ENCODE assay signal across 9 mouse cellular contexts in the genomic region with DNA sequence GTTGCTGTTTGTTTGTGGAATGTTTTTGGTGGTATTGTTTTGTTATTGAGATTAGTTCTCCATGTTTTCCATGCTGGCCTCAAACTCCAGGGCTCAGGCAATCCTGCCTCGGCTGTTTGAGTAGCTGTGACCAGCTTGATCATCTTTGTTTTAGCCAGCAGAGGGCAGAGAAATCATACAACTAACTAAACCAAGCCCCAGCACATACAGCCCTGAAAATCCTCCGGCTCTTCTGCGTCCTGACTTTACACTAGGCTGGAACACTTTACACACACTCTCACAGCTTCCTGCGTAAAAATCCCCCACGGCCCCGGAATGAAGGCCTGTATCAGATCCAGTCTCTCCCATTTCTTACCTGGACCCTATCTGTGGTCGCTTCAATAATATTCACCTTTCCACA. TPM values are rescaled to one million over a fixed set of nuclear protein-coding genes. Genes with fewer than 3 reads are reported as not detected.
A peak's percentile ranks its signal among the peaks of the same experiment; 100 is the strongest.
DNase-seq lines count a peak whose midpoint lies in the region; ATAC-seq lines count a peak whose summit lies in the region.
"Had no signal": no experiment of that assay in that cellular context is flagged by ENCODE, and none has a peak within 500 bp of the region (broad histone marks: within the 10 kb centered on the region; RNA-seq: fewer than 3 reads in every experiment).

No protein-coding gene starts in this region.

- DNase-seq in cerebellum, postnatal 14 days: peak; percentile 33 to 42
- DNase-seq in neural tube, embryonic 10.5 days (ENCODE audit: extremely low spot score, low spot score): no peak
- DNase-seq in retina, adult 2 months (ENCODE audit: low read depth, low spot score): peak; percentile 8
- DNase-seq in cerebellum, adult 11-12 months: no peak

- no peaks in the 10 kb centered on the region for H3K4me1 ChIP-seq in neural tube, embryonic 12.5 days
- H3K4me1 ChIP-seq in heart, embryonic 16.5 days (ENCODE audit: control insufficient read depth, insufficient read depth, low read length): no peaks in the 10 kb centered on the region
- no peaks in the 10 kb centered on the region for H3K4me1 ChIP-seq in limb, embryonic 13.5 days

- no peak overlapping the region for H3K4me2 ChIP-seq in neural tube, embryonic 12.5 days (replicated peaks)
- H3K4me2 ChIP-seq in heart, embryonic 16.5 days (ENCODE audit: low read depth, low read length): peak overlapping the region; percentile 44; the same call in 1 of the 2 replicates
- 0 out of 2 replicates have a peak overlapping the region, but pooled peaks have one; percentile 31 for H3K4me2 ChIP-seq in limb, embryonic 13.5 days (replicated peaks)

- ATAC-seq in cerebellum, adult (ENCODE audit: insufficient number of reproducible peaks, low FRiP score, low TSS enrichment): no peak
- 0 out of 2 replicates have a peak, but pooled peaks have one; percentile 21 for ATAC-seq in neural tube, embryonic 12.5 days (ENCODE audit: low FRiP score, low read depth)
- peak; percentile 69; the same call in 1 of the 2 replicates for ATAC-seq in heart, embryonic 16.5 days (replicated peaks; ENCODE audit: extremely low read depth, insufficient read depth, low FRiP score)
- no peak for ATAC-seq in limb, embryonic 13.5 days (ENCODE audit: low FRiP score, low read depth)

- H3K27me3 ChIP-seq in neural tube, embryonic 12.5 days (replicated peaks): no peaks in the 10 kb centered on the region
- H3K27me3 ChIP-seq in heart, embryonic 16.5 days (ENCODE audit: control insufficient read depth, insufficient read depth, low read length): no peaks in the 10 kb centered on the region
- H3K27me3 ChIP-seq in limb, embryonic 13.5 days: no peaks in the 10 kb centered on the region

- 46% methylated on average over 7 of the region's 7 CpGs for WGBS in neural tube, embryonic 12.5 days
- WGBS in heart, embryonic 16.5 days: 20% methylated on average over 7 of the region's 7 CpGs
- WGBS in limb, embryonic 13.5 days: 24% methylated on average over 7 of the region's 7 CpGs

- no peak overlapping the region for H3K4me3 ChIP-seq in neural tube, embryonic 12.5 days
- no peak overlapping the region for H3K4me3 ChIP-seq in heart, embryonic 16.5 days (ENCODE audit: low read length)
- no peak overlapping the region for H3K4me3 ChIP-seq in limb, embryonic 13.5 days

- H3K36me3 ChIP-seq in neural tube, embryonic 12.5 days: no peaks in the 10 kb centered on the region
- no peaks in the 10 kb centered on the region for H3K36me3 ChIP-seq in heart, embryonic 16.5 days (ENCODE audit: control insufficient read depth, insufficient read depth)
- no peaks in the 10 kb centered on the region for H3K36me3 ChIP-seq in limb, embryonic 13.5 days

- H3K9ac ChIP-seq in neural tube, embryonic 12.5 days: no peak overlapping the region
- H3K9ac ChIP-seq in heart, embryonic 16.5 days (ENCODE audit: low read length): no peak overlapping the region
- H3K9ac ChIP-seq in limb, embryonic 13.5 days: no peak overlapping the region

- H3K9me3 ChIP-seq in neural tube, embryonic 12.5 days: no peaks in the 10 kb centered on the region
- no peaks in the 10 kb centered on the region for H3K9me3 ChIP-seq in heart, embryonic 16.5 days (replicated peaks; ENCODE audit: control insufficient read depth, low read length)
- no peaks in the 10 kb centered on the region for H3K9me3 ChIP-seq in limb, embryonic 13.5 days

- no peak overlapping the region for H3K27ac ChIP-seq in neural tube, embryonic 12.5 days
- no peak overlapping the region for H3K27ac ChIP-seq in heart, embryonic 16.5 days (ENCODE audit: low read length)
- H3K27ac ChIP-seq in limb, embryonic 13.5 days: no peak overlapping the region

RNA-seq across cellular contexts. Expression of gene Apobec1, which starts 6.6 kb away (rescaled TPM):
- polyA plus RNA-seq in neural tube, embryonic 12.5 days (2016; fragmentation: Nextera tagmentation; extraction: Ambion mirVana): 1.2 and 2.1 TPM in 2 replicates
- polyA plus RNA-seq in heart, embryonic 16.5 days (2015; fragmentation: Nextera tagmentation; extraction: Ambion mirVana): 4.6 and 5.0 TPM in 2 replicates
- 2.4 and 3.7 TPM in 2 replicates for polyA plus RNA-seq in limb, embryonic 13.5 days (2015; fragmentation: Nextera tagmentation; extraction: Ambion mirVana)

RNA-seq across cellular contexts. Expression of gene Gdf3, which starts 14.2 kb away (rescaled TPM):
- not detected in 2 replicates for polyA plus RNA-seq in neural tube, embryonic 12.5 days (2016; fragmentation: Nextera tagmentation; extraction: Ambion mirVana)
- polyA plus RNA-seq in heart, embryonic 16.5 days (2015; fragmentation: Nextera tagmentation; extraction: Ambion mirVana): 0.06 and 0.18 TPM in 2 replicates
- polyA plus RNA-seq in limb, embryonic 13.5 days (2015; fragmentation: Nextera tagmentation; extraction: Ambion mirVana): 0.13 and 0.14 TPM in 2 replicates
- polyA plus RNA-seq: C2C12 had no signal

RNA-seq across cellular contexts. Expression of gene Dppa3, which starts 30.6 kb away (rescaled TPM):
- polyA plus RNA-seq in neural tube, embryonic 12.5 days (2016; fragmentation: Nextera tagmentation; extraction: Ambion mirVana): not detected in 2 replicates
- not detected in 2 replicates for polyA plus RNA-seq in heart, embryonic 16.5 days (2015; fragmentation: Nextera tagmentation; extraction: Ambion mirVana)
- polyA plus RNA-seq in limb, embryonic 13.5 days (2015; fragmentation: Nextera tagmentation; extraction: Ambion mirVana): not detected in 2 replicates
- polyA plus RNA-seq: C2C12 had no signal

RNA-seq across cellular contexts. Expression of gene Aicda, which starts 42.0 kb away (rescaled TPM):
- polyA plus RNA-seq in neural tube, embryonic 12.5 days (2016; fragmentation: Nextera tagmentation; extraction: Ambion mirVana): 0.08 and 0.29 TPM in 2 replicates
- not detected in 2 replicates for polyA plus RNA-seq in heart, embryonic 16.5 days (2015; fragmentation: Nextera tagmentation; extraction: Ambion mirVana)
- 0.32 and 0.43 TPM in 2 replicates for polyA plus RNA-seq in limb, embryonic 13.5 days (2015; fragmentation: Nextera tagmentation; extraction: Ambion mirVana)
- polyA plus RNA-seq: C2C12 had no signal

Comparison
In these comparisons a context has a peak if more than half of its experiments do, and no peak if none do; other contexts are left out.
1. DNase-seq: peak in cerebellum, postnatal 14 days (2 of 2) and retina, adult 2 months (single experiment); none in neural tube, embryonic 10.5 days (single experiment) and cerebellum, adult 11-12 months (single experiment).
2. ATAC-seq: peak in neural tube, embryonic 12.5 days (single experiment) and heart, embryonic 16.5 days (single experiment); none in cerebellum, adult (single experiment) and limb, embryonic 13.5 days (single experiment).